Mouse (Mus musculus) megakaryocyte, embryonic 14.5 days (primary cell): Measurements from ENCODE around the gene Wdr5. TPM values are rescaled to one million over a fixed set of nuclear protein-coding genes. Genes with fewer than 3 reads are reported as not detected.
"Not testable (repeated sequence)": the region's sequence is repeated elsewhere in the genome, so short reads cannot be mapped to it uniquely, and the experiment has no call there.

Experiments
- H3K27me3 ChIP-seq: replicated peaks from 2 replicates; pipeline ENCODE3; 2012; ENCODE audit warnings: inconsistent platforms
- H3K36me3 ChIP-seq: replicated peaks from 2 replicates; pipeline ENCODE3; 2012; ENCODE audit warnings: low read length, inconsistent platforms, mixed read lengths
- H3K4me1 ChIP-seq: 2 replicates; pipeline ENCODE4 v1.6.1; 2012; ENCODE audit warnings: inconsistent platforms
- H3K4me3 ChIP-seq: replicated peaks from 2 replicates; pipeline ENCODE3; 2012; ENCODE audit warnings: moderate library complexity, mild to moderate bottlenecking, inconsistent platforms
- H3K9me3 ChIP-seq: 2 replicates; pipeline ENCODE4 v1.6.1; 2012; ENCODE audit warnings: inconsistent platforms
- FLI1 ChIP-seq: IDR thresholded peaks from 2 replicates; pipeline ENCODE4 v1.6.1; 2012; ENCODE audit warnings: low read length, inconsistent platforms, mixed read lengths
- GATA1 ChIP-seq: IDR thresholded peaks from 3 replicates; pipeline ENCODE4 v1.6.1; 2012; ENCODE audit warnings: mixed read lengths, low read length, inconsistent platforms, borderline replicate concordance
- polyA plus RNA-seq: library from polyadenylated mRNA; stranded (reverse); fragments of >175 nt; gene quantifications from 2 replicates; pipeline ENCODE4 v1.2.3, GENCODE M21; 2012; ENCODE audit warnings: low replicate concordance; ENCODE audit not compliant: insufficient read depth

The Wdr5 gene
- polyA plus RNA-seq, 1 experiment: 27.6 TPM

DNA sequence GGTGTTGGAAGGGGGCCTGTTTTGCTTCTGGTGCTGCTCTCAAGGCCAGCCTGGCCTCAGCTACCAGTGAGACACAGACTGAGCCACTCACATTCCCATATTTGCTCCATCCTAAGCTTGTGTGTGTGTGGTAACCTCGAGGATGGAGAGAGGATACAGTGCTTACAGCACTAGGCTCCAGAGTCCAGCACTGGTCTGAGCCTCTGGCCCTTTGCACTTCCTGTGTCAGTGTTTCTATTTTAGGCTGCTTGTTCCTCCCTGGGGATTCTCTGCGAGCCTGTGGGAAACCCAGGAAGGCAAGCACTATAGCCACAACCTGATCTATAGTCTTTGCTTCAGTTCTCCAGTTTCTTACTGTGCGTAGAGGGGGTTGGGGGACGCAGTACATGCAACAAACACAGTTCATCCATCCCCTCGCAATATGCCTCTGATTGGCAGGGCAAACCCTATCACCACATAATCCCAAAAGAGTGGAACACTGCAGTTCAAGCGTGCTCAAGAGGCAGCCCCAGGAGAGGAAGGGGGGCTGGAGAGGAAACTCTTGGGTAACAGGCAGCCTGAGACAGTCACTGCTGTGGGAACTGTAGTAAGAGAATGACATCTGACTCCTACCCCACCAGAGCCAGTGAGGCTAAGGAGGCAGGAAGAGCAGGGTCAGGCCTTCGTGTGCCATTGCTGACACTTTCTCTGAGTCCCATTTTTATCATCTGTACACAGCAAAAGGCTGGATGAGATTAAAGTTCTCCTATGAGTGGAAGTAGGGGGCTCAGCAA is 10.7 kb upstream of the Wdr5 start:
- Histone ChIP-seq H3K9me3 (peaks cover 16% of the 10 kb centered on the region), H3K36me3 (no peaks in the 10 kb centered on the region), H3K4me1 (peaks cover 70% of the 10 kb centered on the region), H3K4me3 (peak overlapping the region; percentile 84), H3K27me3 (no peaks in the 10 kb centered on the region)
- TF ChIP-seq FLI1 (no peak), GATA1 (no peak)

DNA sequence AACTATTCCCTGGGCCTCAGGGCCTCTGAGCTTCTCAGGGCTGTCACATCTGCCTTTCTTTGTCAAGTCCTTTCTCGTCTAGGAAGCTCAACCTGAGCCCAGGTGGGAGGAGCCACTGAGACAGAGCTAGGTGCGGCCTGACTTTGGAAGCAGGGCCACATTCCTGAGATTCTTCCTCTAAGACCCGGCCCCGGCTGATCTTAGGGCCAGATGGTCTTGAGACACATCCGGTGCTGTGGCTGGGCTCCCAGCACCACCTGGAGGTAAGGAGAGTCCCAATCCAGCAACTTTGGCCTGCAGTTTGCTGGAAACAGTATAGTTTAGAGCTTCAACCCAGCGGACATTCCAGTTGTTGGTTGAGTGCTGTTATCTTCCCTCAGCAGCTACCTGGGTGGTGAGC is 9.4 kb upstream of the Wdr5 start:
- TF ChIP-seq GATA1 (no peak), FLI1 (no peak)
- no peaks in the 10 kb centered on the region for H3K36me3 ChIP-seq
- no peaks in the 10 kb centered on the region for H3K27me3 ChIP-seq
- peaks cover 8% of the 10 kb centered on the region; the same call in 1 of the 2 replicates for H3K9me3 ChIP-seq
- no peak overlapping the region for H3K4me3 ChIP-seq
- peaks cover 80% of the 10 kb centered on the region for H3K4me1 ChIP-seq

- H3K4me3 ChIP-seq, H3K9me3 ChIP-seq, H3K27me3 ChIP-seq, H3K36me3 ChIP-seq: not testable (repeated sequence)
- peaks cover 84% of the 10 kb centered on the region for H3K4me1 ChIP-seq
Measured at GRCm38 (mm10) chr2:27506658-27507057, 8.3 kb upstream of the Wdr5 start.

- H3K36me3 ChIP-seq: no peaks in the 10 kb centered on the region
- H3K4me3 ChIP-seq: peak within 1 kb of the TSS; percentile 74
- peaks cover 85% of the 10 kb centered on the region for H3K4me1 ChIP-seq
- H3K27me3 ChIP-seq: no peaks in the 10 kb centered on the region
- H3K9me3 ChIP-seq: no peaks in the 10 kb centered on the region
- TF ChIP-seq FLI1 (no peak), GATA1 (no peak)
Measured at GRCm38 (mm10) chr2:27507562-27507961, 7.4 kb upstream of the Wdr5 start, which contains the start of gene Brd3. Gene Brd3, minus strand, starts transcription at chr2:27507662.

GRCm38 (mm10) chr2:27510706-27511105 is 4.3 kb upstream of the Wdr5 start:
- H3K36me3 ChIP-seq: peaks cover 4% of the 10 kb centered on the region
- H3K27me3 ChIP-seq: no peaks in the 10 kb centered on the region
- H3K4me1 ChIP-seq: peaks cover 78% of the 10 kb centered on the region
- no peaks in the 10 kb centered on the region for H3K9me3 ChIP-seq
- TF ChIP-seq GATA1 (no peak), FLI1 (no peak)
- H3K4me3 ChIP-seq: no peak overlapping the region

- TF ChIP-seq GATA1 (no peak), FLI1 (no peak)
- Histone ChIP-seq H3K9me3 (no peaks in the 10 kb centered on the region), H3K4me3 (peak overlapping the region; percentile 31), H3K27me3 (no peaks in the 10 kb centered on the region), H3K4me1 (peaks cover 77% of the 10 kb centered on the region), H3K36me3 (peaks cover 7% of the 10 kb centered on the region)
Measured at GRCm38 (mm10) chr2:27512909-27513308, 2.0 kb upstream of the Wdr5 start.

DNA sequence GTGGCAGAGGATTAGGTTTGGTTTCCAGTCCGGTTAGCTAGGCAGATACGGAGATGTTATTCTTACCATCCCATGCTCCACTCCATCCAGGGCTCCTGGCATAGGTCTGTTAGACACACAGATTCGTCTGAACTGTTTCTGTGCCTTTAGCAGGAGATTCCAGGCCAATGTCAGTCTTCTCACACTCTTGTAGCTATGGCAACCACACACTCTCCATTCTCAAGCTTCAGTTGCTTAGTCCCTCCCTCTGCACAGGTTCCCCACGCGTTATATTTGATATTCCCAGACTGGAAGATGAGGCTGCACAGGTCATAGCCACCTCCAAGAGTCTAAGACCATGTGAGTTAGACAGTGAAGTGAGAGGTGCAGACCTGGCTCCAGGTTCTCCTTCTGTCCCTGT is 1.1 kb upstream of the Wdr5 start:
- no peaks in the 10 kb centered on the region for H3K27me3 ChIP-seq
- TF ChIP-seq GATA1 (no peak), FLI1 (no peak)
- peaks cover 14% of the 10 kb centered on the region for H3K36me3 ChIP-seq
- no peaks in the 10 kb centered on the region for H3K9me3 ChIP-seq
- peak overlapping the region; percentile 98 for H3K4me3 ChIP-seq
- peaks cover 74% of the 10 kb centered on the region for H3K4me1 ChIP-seq

DNA sequence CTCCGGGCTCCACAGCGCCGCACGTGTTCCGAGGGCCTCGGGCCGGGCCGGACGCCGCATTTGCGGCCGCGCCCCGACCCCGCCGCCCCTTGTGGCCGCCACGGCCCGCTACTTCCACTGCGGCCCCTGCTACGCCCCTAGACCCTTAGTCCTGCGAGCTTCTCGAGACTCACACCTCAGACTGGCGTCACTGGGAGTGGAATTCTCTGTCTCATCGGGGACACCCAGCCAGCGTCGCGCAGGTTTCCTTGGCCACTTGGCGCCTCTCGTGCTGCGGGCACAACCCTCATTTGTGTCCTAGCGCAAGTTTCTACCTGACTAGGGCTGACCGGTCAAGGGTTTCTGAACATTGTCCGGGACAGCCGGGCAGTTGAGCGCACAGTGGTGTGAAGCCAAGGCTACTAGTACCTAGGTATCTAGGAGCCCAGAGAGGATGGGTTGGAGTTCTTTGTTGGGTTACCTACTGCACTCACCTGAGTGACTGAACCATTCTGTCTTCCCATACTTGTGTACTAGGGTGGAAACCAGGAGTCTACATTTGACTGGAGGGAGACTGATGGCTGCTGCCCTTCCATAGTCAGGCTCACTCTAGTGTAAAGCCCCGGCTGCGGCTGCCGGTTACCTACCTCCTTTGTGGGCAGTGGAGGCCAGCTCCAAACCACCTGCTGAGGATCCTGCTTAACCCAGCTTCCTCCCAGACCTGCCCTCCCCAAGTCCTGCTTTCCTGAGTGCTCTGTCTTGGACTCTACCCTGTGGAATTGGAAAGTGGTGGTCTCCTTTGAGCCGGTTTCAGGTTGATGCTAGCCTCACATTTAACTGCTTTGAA is 597 bp downstream of the Wdr5 start:
- Histone ChIP-seq H3K36me3 (peaks cover 31% of the 10 kb centered on the region), H3K4me1 (peaks cover 77% of the 10 kb centered on the region), H3K9me3 (no peaks in the 10 kb centered on the region), H3K27me3 (no peaks in the 10 kb centered on the region), H3K4me3 (peak overlapping the region; percentile 98)
- TF ChIP-seq FLI1: no peak
- TF ChIP-seq GATA1: no peak

DNA sequence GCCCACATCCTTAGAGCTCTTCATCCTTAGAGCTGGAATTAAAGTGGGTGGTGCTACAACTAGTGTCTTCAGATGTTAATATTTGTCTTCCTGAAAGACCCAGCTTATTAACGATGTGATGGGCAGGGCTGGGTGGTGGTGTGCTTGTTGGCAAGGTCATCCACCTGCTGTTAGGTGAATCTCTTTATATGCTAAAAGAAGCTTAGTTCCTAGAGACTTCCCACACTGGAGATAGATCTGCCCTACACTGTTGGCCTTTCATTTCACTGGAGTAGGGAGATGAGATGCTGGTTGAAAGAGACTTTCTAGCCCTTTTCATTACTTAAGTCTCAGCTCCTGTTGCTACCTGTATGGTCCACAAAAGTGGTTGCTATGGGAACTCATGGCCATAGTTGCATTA is 1.3 kb downstream of the Wdr5 start:
- TF ChIP-seq GATA1 (no peak), FLI1 (no peak)
- Histone ChIP-seq H3K4me1 (peaks cover 79% of the 10 kb centered on the region), H3K27me3 (no peaks in the 10 kb centered on the region), H3K36me3 (peaks cover 38% of the 10 kb centered on the region), H3K9me3 (no peaks in the 10 kb centered on the region), H3K4me3 (peak overlapping the region; percentile 98)

GRCm38 (mm10) chr2:27518283-27518682 is 3.3 kb downstream of the Wdr5 start:
- no peaks in the 10 kb centered on the region for H3K9me3 ChIP-seq
- peaks cover 53% of the 10 kb centered on the region for H3K36me3 ChIP-seq
- TF ChIP-seq FLI1 (no peak), GATA1 (no peak)
- peaks cover 65% of the 10 kb centered on the region for H3K4me1 ChIP-seq
- H3K4me3 ChIP-seq: no peak overlapping the region
- H3K27me3 ChIP-seq: no peaks in the 10 kb centered on the region

DNA sequence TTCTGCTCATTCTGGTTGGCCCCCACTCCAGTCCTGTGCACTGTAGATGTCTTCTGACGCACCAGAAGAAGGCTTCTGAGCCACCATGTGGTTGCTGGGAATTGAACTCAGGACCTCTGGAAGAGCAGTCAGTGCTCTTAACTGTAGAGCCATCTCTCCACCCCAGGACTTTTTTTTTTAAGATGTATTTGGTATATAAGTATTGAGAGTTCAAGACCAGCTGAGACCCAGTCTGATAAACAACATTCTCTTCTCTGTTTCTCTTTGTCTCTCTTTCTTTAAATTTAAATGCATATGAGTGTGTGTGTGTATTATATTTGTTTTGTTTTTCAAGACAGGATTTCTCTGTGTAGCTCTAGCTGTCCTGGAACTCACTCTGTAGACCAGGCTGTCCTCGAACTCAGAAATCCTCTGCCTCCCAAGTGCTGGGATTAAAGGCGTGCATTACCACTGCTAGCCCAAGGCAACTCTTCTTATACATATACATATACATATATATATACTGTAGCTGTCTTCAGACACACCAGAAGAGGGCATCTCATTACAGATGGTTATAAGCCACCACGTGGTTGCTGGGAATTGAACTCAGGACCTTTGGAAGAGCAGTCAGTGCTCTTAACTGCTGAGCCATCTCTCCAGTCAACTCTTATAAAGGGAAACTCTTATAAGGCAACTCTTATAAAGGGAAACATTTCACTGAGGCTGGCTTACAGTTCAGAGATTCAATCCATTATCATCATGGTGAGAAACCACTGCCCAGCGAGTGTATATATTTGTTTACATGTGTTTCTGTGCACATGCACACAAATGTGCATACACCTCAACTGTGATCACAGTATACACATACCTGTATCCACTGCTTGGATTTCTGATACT is 23.7 kb downstream of the Wdr5 start:
- not testable (repeated sequence) for H3K27me3 ChIP-seq, H3K4me3 ChIP-seq, H3K9me3 ChIP-seq
- Histone ChIP-seq H3K4me1 (peaks cover 33% of the 10 kb centered on the region), H3K36me3 (peaks cover 49% of the 10 kb centered on the region)
